Mouse (Mus musculus) inflammation-experienced regulatory T-cells, adult 16 weeks (primary cell): Measurements from ENCODE around the gene Gm13285. TPM values are rescaled to one million over a fixed set of nuclear protein-coding genes. Genes with fewer than 3 reads are reported as not detected.

ENCODE experiments used
- polyA plus RNA-seq: library from polyadenylated mRNA; unstranded; fragments of 100-300 nt; shearing (Covaris generic); gene quantifications from one replicate; pipeline ENCODE4 v1.2.1, GENCODE M21; 2017

The Gm13285 gene
- polyA plus RNA-seq, 1 experiment from 2014 or later = 1.2 TPM

Other genes starting within 250 kb of the Gm13285 start
- gene Ifna15, start 241.4 kb upstream of the Gm13285 start, polyA plus RNA-seq = not detected
- not detected for gene Ifna14, start 227.9 kb upstream of the Gm13285 start, polyA plus RNA-seq
- gene Ifna9, start 207.3 kb upstream of the Gm13285 start, polyA plus RNA-seq = not detected
- not detected for gene Ifna12, start 196.3 kb upstream of the Gm13285 start, polyA plus RNA-seq
- gene C87499, start 165.3 kb upstream of the Gm13285 start, polyA plus RNA-seq = not detected
- not detected for gene Ifna13, start 155.2 kb upstream of the Gm13285 start, polyA plus RNA-seq
- not detected for gene Ifna16, start 122.7 kb upstream of the Gm13285 start, polyA plus RNA-seq
- gene Ifna2, start 115.8 kb upstream of the Gm13285 start, polyA plus RNA-seq = not detected
- gene Ifnab, start 108.3 kb upstream of the Gm13285 start, polyA plus RNA-seq = not detected
- not detected for gene Gm26566, start 77.9 kb upstream of the Gm13285 start, polyA plus RNA-seq
- 24.6 TPM for gene Klhl9, start 77.2 kb upstream of the Gm13285 start, polyA plus RNA-seq
- not detected for gene Gm13271, start 44.8 kb upstream of the Gm13285 start, polyA plus RNA-seq
- not detected for gene Gm13283, start 39.5 kb upstream of the Gm13285 start, polyA plus RNA-seq
- not detected for gene Gm13290, start 25.8 kb upstream of the Gm13285 start, polyA plus RNA-seq
- gene Gm13289, start 22.7 kb upstream of the Gm13285 start, polyA plus RNA-seq = not detected
- not detected for gene Gm13272, start 19.8 kb upstream of the Gm13285 start, polyA plus RNA-seq
- 0.72 TPM for gene Ifnz, start 17.5 kb upstream of the Gm13285 start, polyA plus RNA-seq
- not detected for gene Gm13276, start 14.0 kb upstream of the Gm13285 start, polyA plus RNA-seq
- gene Gm13277, start 11.0 kb upstream of the Gm13285 start, polyA plus RNA-seq = not detected
- not detected for gene Gm13278, start 8.1 kb upstream of the Gm13285 start, polyA plus RNA-seq
- not detected for gene Gm13275, start 5.2 kb upstream of the Gm13285 start, polyA plus RNA-seq
- gene Gm13279, start 2.3 kb upstream of the Gm13285 start, polyA plus RNA-seq = not detected
- gene Gm13287, start 3.6 kb downstream of the Gm13285 start, polyA plus RNA-seq = not detected
- gene Gm13288, start 5.9 kb downstream of the Gm13285 start, polyA plus RNA-seq = not detected
- gene Ifna7, start 16.6 kb downstream of the Gm13285 start, polyA plus RNA-seq = not detected
- gene Ifna11, start 20.3 kb downstream of the Gm13285 start, polyA plus RNA-seq = not detected
- gene Ifna6, start 27.8 kb downstream of the Gm13285 start, polyA plus RNA-seq = not detected
- gene Ifna5, start 35.9 kb downstream of the Gm13285 start, polyA plus RNA-seq = not detected
- gene Ifna4, start 42.2 kb downstream of the Gm13285 start, polyA plus RNA-seq = not detected
- gene Ifna1, start 50.4 kb downstream of the Gm13285 start, polyA plus RNA-seq = not detected
- gene Ifne, start 80.5 kb downstream of the Gm13285 start, polyA plus RNA-seq = not detected